Mouse (Mus musculus): ENCODE results near the gene Olfr1208.

GRCm38 (mm10) chr2:88862931-88863330, 39.2 kb downstream of the Olfr1208 start, which contains the start of gene Olfr1206:
- TF ChIP-seq CTCF (IDR thresholded peaks at IDR 0.05; ENCODE audit: insufficient read depth, low read length) (no peak), POLR2A (IDR thresholded peaks at IDR 0.05; ENCODE audit: borderline replicate concordance, extremely low read depth, low read depth, low read length) (no peak)
